Mouse (Mus musculus): ENCODE data around the gene Cdk4.

DNA sequence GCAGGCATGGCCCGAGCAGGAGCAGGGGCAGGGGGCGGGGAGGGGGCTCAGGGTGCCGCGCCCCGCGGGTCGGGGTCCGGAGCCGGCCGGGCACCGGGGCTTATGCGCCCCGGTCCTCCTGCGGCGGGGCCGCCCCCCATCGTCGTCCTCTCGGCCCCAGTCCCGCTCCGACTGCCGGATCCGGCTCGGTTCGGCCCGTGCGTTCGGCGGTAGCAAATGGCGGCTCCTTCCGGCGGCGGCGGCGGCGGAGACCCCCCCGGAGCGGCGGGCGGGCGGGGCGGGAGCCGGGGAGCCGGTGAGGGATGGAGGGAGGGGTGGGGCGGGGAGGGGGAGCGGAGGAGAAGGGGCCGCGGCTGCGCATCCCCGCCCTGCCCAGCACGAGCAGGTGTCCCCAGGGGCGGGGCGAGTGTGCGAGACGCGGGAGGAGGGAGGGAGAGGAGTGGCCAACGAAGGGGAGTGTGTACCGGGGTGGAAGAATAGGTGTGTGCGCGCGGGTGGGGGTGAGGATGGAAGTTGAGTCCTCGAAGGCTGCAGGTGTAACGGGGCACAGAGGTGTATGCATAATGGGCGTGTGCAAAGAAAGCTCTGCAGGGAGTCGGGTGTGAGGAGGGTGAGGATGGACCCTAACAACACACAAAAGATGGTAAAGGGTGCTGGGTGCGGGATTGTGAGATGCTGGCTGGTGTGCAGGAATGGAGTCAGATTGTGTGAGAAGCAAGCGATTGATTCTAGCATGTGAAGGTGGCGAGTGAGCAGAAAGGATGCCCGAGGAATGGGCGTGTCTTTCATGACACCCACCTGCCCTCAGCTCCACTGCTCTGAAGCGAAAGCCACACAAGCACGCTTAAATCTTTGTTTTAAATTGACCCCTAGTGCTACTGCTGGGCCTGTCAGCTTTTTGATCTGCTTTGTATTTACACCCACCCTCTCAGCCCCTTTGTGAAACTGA is 3.1 kb upstream of the Cdk4 start, which contains the start of gene March9:
- TF ChIP-seq CTCF (IDR thresholded peaks at IDR 0.05; ENCODE audit: low read depth, low read length) (no peak), EP300 (IDR thresholded peaks at IDR 0.05; ENCODE audit: insufficient read depth, low read depth, low read length) (0 out of 2 replicates have a peak, but pooled peaks have one; percentile 6), POLR2A (IDR thresholded peaks at IDR 0.05; ENCODE audit: insufficient read depth, low read length) (no peak)
